Mouse (Mus musculus) embryonic facial prominence, embryonic 13.5 days (tissue): ENCODE measurements around the gene Traf3. TPM values are rescaled to one million over a fixed set of nuclear protein-coding genes. Genes with fewer than 3 reads are reported as not detected.
A peak's percentile ranks its signal among the peaks of the same experiment; 100 is the strongest.

ENCODE experiments used
- ATAC-seq: fragments of 200-750 bp; cut with Nextera tagmentation; 2 replicates; pipeline ENCODE4 v1.8.0; 2017; ENCODE audit warnings: low read depth; ENCODE audit not compliant: insufficient number of reproducible peaks, insufficient read depth, low FRiP score, low TSS enrichment
- H3K27ac ChIP-seq: fragments of 300-500 bp; sonication (generic); 2 replicates; pipeline ENCODE4 v1.5.1; 2015; ENCODE audit warnings: moderate library complexity, mild to moderate bottlenecking, inconsistent platforms
- H3K27me3 ChIP-seq: fragments of 300-500 bp; sonication (generic); 2 replicates; pipeline ENCODE4 v1.6.1; 2015; ENCODE audit warnings: mild to moderate bottlenecking, inconsistent platforms
- H3K36me3 ChIP-seq: fragments of 300-500 bp; sonication (generic); 2 replicates; pipeline ENCODE4 v1.6.1; 2015; ENCODE audit warnings: mild to moderate bottlenecking, inconsistent platforms
- H3K4me1 ChIP-seq: fragments of 300-500 bp; sonication (generic); 2 replicates; pipeline ENCODE4 v1.6.1; 2015; ENCODE audit warnings: inconsistent platforms
- H3K4me2 ChIP-seq: fragments of 300-500 bp; sonication (generic); 2 replicates; pipeline ENCODE4 v1.6.1; 2015; ENCODE audit warnings: moderate library complexity, mild to moderate bottlenecking, inconsistent platforms
- H3K4me3 ChIP-seq: fragments of 300-500 bp; sonication (generic); 2 replicates; pipeline ENCODE4 v1.5.1; 2015; ENCODE audit warnings: mild to moderate bottlenecking, inconsistent platforms
- H3K9ac ChIP-seq: fragments of 300-500 bp; sonication (generic); 2 replicates; pipeline ENCODE4 v1.6.1; 2015; ENCODE audit warnings: mild to moderate bottlenecking, inconsistent platforms
- H3K9me3 ChIP-seq: fragments of 300-500 bp; sonication (generic); 2 replicates; pipeline ENCODE4 v1.6.1; 2016; ENCODE audit warnings: inconsistent platforms
- WGBS: fragments of 180-500 bp; shearing (Covaris S2); methylation state at CpG from one replicate; pipeline ENCODE4 v1.1.7; 2015; ENCODE audit warnings: mixed read lengths; 5-methylcytosine and 5-hydroxymethylcytosine counted together
- polyA plus RNA-seq: library from polyadenylated mRNA; unstranded; fragments of >200 nt; fragmentation: Nextera tagmentation; extraction: Ambion mirVana; gene quantifications from 2 replicates; pipeline ENCODE4 v1.2.1, GENCODE M21; 2015

Gene Traf3
- 13.6 and 15.0 TPM in 2 replicates for polyA plus RNA-seq

DNA sequence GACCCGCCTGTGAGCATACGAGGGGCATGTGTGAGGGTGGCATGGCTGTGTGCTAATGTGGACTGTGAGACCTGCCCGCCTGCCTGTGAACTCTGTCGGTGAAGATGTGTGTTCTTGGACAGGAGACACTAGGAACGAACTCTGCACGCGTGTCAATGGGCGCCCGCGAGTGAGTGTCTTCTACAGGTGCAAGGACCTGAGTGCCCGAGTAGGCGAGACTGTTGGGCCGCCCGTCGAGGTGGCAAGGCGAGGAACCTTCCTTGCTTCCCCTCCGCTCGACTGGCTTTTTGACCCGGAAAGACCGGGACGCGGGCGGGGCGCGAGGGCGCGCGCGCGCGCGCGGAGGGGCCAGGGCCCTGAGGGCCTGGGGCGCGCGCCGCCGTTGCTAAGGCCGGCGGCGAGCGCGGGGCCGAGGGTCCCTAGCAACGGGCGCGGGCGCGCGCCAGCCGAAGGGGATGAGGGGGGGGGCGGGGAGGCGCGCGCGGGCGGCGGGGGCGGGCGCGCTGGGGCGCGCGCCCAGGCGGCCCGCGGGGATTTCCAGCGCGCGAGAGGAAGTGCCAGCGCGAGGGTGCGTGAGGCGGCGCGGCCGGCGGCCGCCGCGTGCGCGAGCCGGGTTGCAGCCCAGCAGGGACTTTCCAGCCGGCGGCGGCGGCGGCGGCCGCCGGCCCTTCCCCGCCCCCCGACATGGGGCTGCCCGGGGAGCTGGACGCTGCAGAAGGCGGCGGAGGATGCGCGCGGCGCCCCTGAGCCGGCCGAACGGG lies at the start of gene Traf3:
TSS of gene Traf3 (plus strand) at position 540 of the 761 bp plus-strand sequence.
- Histone ChIP-seq H3K4me1 (peaks cover 43% of the 10 kb centered on the region), H3K4me3 (peak within 1 kb of the TSS; percentile 82)
- no peak for ATAC-seq

DNA sequence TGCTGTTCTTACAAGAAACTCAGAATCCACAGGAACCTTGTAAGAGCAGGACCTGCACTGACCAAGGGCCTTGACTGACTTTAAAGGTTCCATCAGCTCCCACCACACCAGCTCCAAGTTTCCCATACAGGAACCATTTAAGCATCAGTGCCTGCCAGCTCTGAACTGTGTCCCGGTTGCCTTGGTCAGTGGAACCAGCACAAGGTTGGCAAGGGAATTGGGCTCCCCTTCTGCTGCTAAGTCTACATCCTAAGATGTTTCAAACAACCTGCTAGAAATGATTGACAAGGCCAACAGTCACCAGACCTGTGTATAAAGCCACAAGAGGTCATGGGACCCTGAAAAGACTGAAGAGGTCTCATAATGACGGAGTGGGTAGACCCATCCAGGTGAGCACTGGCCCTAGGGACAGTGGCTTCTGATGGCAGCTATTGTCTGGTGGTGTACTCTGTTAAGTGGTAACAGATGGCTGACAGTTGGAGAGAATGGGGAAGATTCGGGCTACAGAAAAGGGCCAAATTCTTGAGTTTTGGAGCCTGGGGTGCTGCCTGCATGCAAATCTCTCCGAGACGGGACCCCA lies 46.6 kb upstream of the Traf3 start:
- Histone ChIP-seq H3K9me3 (peaks cover 5% of the 10 kb centered on the region; the same call in 1 of the 2 replicates), H3K9ac (no peak overlapping the region), H3K4me2 (no peak overlapping the region), H3K4me1 (no peaks in the 10 kb centered on the region), H3K4me3 (no peak overlapping the region), H3K27me3 (no peaks in the 10 kb centered on the region), H3K27ac (no peak overlapping the region), H3K36me3 (peaks cover 60% of the 10 kb centered on the region)
- no peak for ATAC-seq
- 93% methylated on average over 5 of the region's 5 CpGs for WGBS

More for the DNA sequence above, at the start of gene Traf3:
- H3K9ac ChIP-seq, result peak within 1 kb of the TSS; percentile 90
- H3K27ac ChIP-seq, result peak within 1 kb of the TSS; percentile 85
- H3K9me3 ChIP-seq, result no peaks in the 10 kb centered on the region
- H3K27me3 ChIP-seq, result no peaks in the 10 kb centered on the region
- WGBS, result 5% methylated on average over 70 of the region's 105 CpGs
- H3K4me2 ChIP-seq, result peak within 1 kb of the TSS; percentile 84
- H3K36me3 ChIP-seq, result no peaks in the 10 kb centered on the region

GRCm38 (mm10) chr12:111120976-111121645 lies 45.1 kb upstream of the Traf3 start:
- H3K9me3 ChIP-seq, result peaks cover 5% of the 10 kb centered on the region; the same call in 1 of the 2 replicates
- H3K36me3 ChIP-seq, result peaks cover 48% of the 10 kb centered on the region
- H3K4me3 ChIP-seq, result no peak overlapping the region
- H3K27ac ChIP-seq, result no peak overlapping the region
- no peak overlapping the region for H3K9ac ChIP-seq
- 88% methylated on average over 9 of the region's 9 CpGs for WGBS
- H3K4me1 ChIP-seq, result no peaks in the 10 kb centered on the region
- ATAC-seq, result no peak
- H3K4me2 ChIP-seq, result no peak overlapping the region
- no peaks in the 10 kb centered on the region for H3K27me3 ChIP-seq

GRCm38 (mm10) chr12:111122332-111122852 lies 43.8 kb upstream of the Traf3 start:
- no peak overlapping the region for H3K9ac ChIP-seq
- no peak for ATAC-seq
- H3K27me3 ChIP-seq, result no peaks in the 10 kb centered on the region
- H3K9me3 ChIP-seq, result peaks cover 5% of the 10 kb centered on the region; the same call in 1 of the 2 replicates
- H3K4me1 ChIP-seq, result no peaks in the 10 kb centered on the region
- no peak overlapping the region for H3K27ac ChIP-seq
- peaks cover 35% of the 10 kb centered on the region for H3K36me3 ChIP-seq
- H3K4me2 ChIP-seq, result no peak overlapping the region
- no peak overlapping the region for H3K4me3 ChIP-seq

- no peak for ATAC-seq
- WGBS, result 81% methylated on average over 14 of the region's 14 CpGs
- Histone ChIP-seq H3K27ac (no peak overlapping the region), H3K4me3 (no peak overlapping the region), H3K4me1 (no peaks in the 10 kb centered on the region), H3K9ac (no peak overlapping the region), H3K36me3 (peaks cover 15% of the 10 kb centered on the region), H3K4me2 (no peak overlapping the region), H3K27me3 (no peaks in the 10 kb centered on the region), H3K9me3 (peaks cover 5% of the 10 kb centered on the region; the same call in 1 of the 2 replicates)
These were observed 41.4 kb upstream of the Traf3 start for GRCm38 (mm10) chr12:111124601-111125260.

DNA sequence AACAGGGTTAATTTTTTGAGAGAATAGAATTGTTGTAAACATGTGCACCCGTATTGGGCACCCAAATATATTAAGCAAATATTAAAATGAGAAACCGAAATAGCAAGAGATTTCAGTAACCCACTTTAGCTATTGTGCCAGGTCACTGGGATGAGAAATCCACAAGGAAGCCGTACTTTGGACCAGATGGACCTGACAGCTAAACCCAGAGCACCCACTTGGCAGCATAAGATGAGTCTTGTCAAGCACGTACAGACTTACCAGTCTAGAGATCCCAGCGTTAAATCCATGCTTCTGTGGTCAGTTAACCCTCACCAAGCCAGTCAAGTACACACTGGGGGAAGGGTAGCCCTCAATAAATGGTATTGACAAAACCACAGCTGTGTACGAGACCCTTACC lies 40.5 kb upstream of the Traf3 start:
- H3K27ac ChIP-seq, result no peak overlapping the region
- H3K4me3 ChIP-seq, result no peak overlapping the region
- no peak overlapping the region for H3K9ac ChIP-seq
- no peaks in the 10 kb centered on the region for H3K27me3 ChIP-seq
- no peak overlapping the region for H3K4me2 ChIP-seq
- ATAC-seq, result no peak
- H3K9me3 ChIP-seq, result peaks cover 5% of the 10 kb centered on the region; the same call in 1 of the 2 replicates
- no peaks in the 10 kb centered on the region for H3K4me1 ChIP-seq
- H3K36me3 ChIP-seq, result peaks cover 8% of the 10 kb centered on the region; the same call in 1 of the 2 replicates
- 75% methylated on average over 6 of the region's 6 CpGs for WGBS

DNA sequence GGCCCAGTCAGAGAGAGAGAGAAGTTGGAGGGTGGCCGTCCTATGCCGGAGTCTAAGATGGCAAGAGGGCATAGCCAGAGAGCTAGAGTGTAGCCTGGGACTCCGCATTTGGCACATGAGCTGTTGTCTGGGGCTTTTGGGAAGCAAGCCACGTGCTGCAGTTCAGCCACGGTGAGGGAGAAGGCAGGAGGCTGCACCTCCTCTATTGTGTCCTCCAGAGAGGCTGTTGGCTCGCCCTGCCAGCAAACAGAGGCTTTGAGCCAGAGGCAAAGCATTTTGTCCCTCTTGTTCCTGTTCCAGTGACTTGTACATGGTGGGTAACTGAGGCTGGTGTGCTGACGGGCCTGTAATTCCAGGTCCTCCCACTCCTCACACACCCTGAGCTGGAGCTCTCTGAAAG lies 32.0 kb upstream of the Traf3 start:
- no peak overlapping the region for H3K4me3 ChIP-seq
- no peak overlapping the region for H3K27ac ChIP-seq
- no peaks in the 10 kb centered on the region for H3K36me3 ChIP-seq
- H3K27me3 ChIP-seq, result no peaks in the 10 kb centered on the region
- no peak overlapping the region for H3K4me2 ChIP-seq
- 0 out of 2 replicates have a peak, but pooled peaks cover under 1% of the 10 kb centered on the region for H3K9me3 ChIP-seq
- H3K4me1 ChIP-seq, result peaks cover 9% of the 10 kb centered on the region
- ATAC-seq, result no peak
- H3K9ac ChIP-seq, result no peak overlapping the region
- 86% methylated on average over 7 of the region's 7 CpGs for WGBS

DNA sequence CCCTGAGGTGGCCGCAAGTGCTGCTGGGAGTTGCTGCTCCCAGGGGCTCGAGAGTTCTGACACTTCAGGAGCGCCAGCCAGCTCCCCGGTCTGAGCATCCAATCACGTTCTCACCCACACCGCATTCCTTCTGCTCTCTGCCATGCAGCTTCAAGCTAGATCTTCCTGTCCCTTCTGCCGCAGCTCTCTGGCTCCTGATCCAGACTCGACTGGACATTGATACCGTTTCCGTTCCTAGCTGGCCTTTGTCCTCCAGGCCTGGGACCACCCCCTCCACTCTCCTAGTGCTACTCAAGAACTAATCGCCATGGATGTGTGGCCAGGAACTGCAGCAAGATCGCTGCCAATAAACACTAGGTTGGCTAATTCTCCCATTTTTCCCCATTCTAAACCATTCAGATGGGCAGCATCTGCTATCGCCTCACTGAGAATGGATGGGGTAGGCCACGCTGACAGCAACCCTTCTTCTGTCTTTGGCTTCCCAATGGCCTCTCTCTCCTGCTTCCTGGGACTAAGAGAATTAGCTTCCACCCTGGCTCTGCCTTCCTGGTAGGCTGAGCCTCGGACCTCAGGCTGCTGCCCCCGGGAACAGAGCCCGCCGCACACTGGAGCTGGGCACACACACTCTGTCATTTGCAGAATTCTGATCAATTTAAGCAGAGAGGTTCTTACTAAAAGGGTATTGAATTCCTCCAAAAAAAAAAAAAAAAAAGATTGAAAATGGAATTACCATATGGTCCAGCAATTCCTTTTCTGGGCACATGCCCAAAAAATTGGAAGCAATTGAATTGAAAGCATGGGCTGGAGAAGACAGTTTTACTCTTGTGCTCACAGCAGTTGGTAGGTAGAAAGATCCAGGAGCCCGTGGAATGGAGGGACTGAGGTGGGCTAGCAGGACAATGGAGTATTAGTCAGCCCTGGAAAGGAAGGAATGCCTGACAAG lies 31.1 kb upstream of the Traf3 start:
- WGBS, result 69% methylated on average over 19 of the region's 19 CpGs
- no peak overlapping the region for H3K4me3 ChIP-seq
- no peak overlapping the region for H3K9ac ChIP-seq
- H3K4me2 ChIP-seq, result no peak overlapping the region
- 0 out of 2 replicates have a peak, but pooled peaks cover 4% of the 10 kb centered on the region for H3K9me3 ChIP-seq
- H3K4me1 ChIP-seq, result peaks cover 9% of the 10 kb centered on the region
- peak overlapping the region; percentile 60; the same call in 1 of the 2 replicates for H3K27ac ChIP-seq
- no peaks in the 10 kb centered on the region for H3K27me3 ChIP-seq
- no peaks in the 10 kb centered on the region for H3K36me3 ChIP-seq
- ATAC-seq, result no peak

GRCm38 (mm10) chr12:111135953-111136352 lies 30.2 kb upstream of the Traf3 start:
- no peak for ATAC-seq
- 69% methylated on average over 3 of the region's 3 CpGs for WGBS
- peaks cover 9% of the 10 kb centered on the region for H3K4me1 ChIP-seq

DNA sequence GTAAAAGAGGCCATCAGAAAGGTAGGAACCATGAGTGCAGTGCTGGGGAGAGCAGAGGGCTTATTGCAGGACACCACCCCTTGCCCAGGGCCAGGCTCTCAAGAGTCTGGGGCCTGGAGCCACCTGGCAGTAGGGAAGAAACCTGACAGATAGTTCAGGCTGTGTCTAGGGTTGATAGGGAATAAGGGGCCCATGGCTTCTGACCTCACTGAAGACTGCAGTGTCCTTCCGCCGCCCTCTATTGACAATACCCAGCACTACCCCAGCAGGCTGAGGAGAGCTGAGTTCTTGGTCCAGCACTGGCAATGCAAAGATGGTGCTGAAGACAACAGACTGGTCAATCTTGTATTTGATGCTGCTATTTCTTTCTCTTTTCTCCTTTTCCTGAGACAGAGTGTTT lies 29.1 kb upstream of the Traf3 start:
- ATAC-seq, result no peak
- Histone ChIP-seq H3K36me3 (no peaks in the 10 kb centered on the region), H3K27me3 (no peaks in the 10 kb centered on the region), H3K27ac (no peak overlapping the region), H3K9ac (no peak overlapping the region), H3K9me3 (0 out of 2 replicates have a peak, but pooled peaks cover 4% of the 10 kb centered on the region), H3K4me2 (no peak overlapping the region), H3K4me3 (no peak overlapping the region), H3K4me1 (peaks cover 9% of the 10 kb centered on the region)
- 58% methylated on average over 2 of the region's 2 CpGs for WGBS

More at GRCm38 (mm10) chr12:111135953-111136352, 30.2 kb upstream of the Traf3 start:
- Histone ChIP-seq H3K9me3 (0 out of 2 replicates have a peak, but pooled peaks cover 4% of the 10 kb centered on the region), H3K27me3 (no peaks in the 10 kb centered on the region), H3K36me3 (no peaks in the 10 kb centered on the region), H3K27ac (no peak overlapping the region), H3K9ac (no peak overlapping the region), H3K4me2 (no peak overlapping the region), H3K4me3 (no peak overlapping the region)
